Mouse (Mus musculus) brain, embryonic 14.5 days (tissue): ENCODE measurements at regions not wholly inside any gene's neighbourhood (a gene's known extent, or its start where the extent isn't known, plus 50 kb on each side); places are given as distances from the start of the nearest gene placed in this dataset.

Experiments
- CTCF ChIP-seq: fragments of 200-500 bp; IDR thresholded peaks from 2 replicates; pipeline ENCODE4 v1.5.1; 2012; ENCODE audit warnings: inconsistent platforms, mild to moderate bottlenecking, moderate library complexity, borderline replicate concordance; ENCODE audit not compliant: insufficient read depth, insufficient read length; ENCODE audit errors: extremely low read depth
- POLR2A ChIP-seq: fragments of 200-500 bp; IDR thresholded peaks from 2 replicates; pipeline ENCODE4 v1.6.1; 2012; ENCODE audit warnings: mild to moderate bottlenecking, inconsistent platforms, borderline replicate concordance; ENCODE audit not compliant: poor library complexity, insufficient read depth, insufficient read length, severe bottlenecking; ENCODE audit errors: extremely low read depth

DNA sequence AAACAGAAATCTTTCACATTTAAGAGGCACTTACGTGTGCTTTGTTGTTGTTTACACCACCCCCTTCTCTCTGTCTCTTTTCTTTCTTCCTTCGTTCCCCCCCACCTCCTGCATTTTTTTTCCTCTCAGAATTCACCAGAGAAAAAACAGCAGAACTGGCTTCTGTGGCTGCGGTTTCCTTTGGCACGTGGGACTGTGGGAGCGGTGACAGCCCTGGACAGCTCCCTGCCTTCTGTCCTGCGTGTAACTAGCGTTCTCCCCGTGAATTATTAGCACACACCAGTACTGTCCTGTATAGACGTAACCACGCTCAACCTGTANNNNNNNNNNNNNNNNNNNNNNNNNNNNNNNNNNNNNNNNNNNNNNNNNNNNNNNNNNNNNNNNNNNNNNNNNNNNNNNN is 298.4 kb downstream of the Satb1 start:
- TF ChIP-seq POLR2A (no peak), CTCF (no peak)
